Mouse (Mus musculus): Measurements from ENCODE around the gene Lmo2. TPM values are rescaled to one million over a fixed set of nuclear protein-coding genes. Genes with fewer than 3 reads are reported as not detected.

The Lmo2 gene
- polyA plus RNA-seq, 1 experiment: 281 TPM

DNA sequence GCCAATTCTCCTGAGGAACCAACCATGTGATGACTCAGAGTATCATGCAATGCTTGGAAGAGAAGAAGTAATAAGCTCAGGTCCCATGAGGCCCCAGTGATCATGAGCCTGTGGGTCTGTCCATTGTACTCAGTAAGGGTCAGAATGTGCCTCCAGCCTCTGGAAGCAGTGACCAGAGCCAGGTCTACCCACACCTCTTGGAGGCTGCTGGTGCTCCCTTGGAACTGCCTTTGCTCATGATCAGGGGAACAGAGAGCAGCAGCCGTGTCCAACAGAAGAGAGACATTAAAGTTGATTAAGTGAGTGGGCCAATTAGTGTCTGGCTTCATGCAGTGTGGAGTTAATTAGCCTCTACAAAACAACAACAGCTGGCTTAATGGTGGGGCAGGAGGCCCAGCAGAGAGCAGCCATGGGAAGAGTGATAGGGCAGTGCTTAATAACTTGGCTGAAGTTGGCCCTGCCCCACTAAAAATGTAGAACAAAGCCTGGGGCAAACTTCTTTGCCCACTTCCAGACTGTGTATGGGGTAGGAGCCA, 30.1 kb upstream of the Lmo2 start:
- H3K4me3 ChIP-seq (ENCODE audit: insufficient read depth, low read length): no peak overlapping the region
- H3K4me1 ChIP-seq (ENCODE audit: control insufficient read depth, insufficient read depth, low read length): peaks cover 14% of the 10 kb centered on the region
- TF ChIP-seq CTCF (IDR thresholded peaks at IDR 0.05; ENCODE audit: low read depth, low read length) (no peak), POLR2A (IDR thresholded peaks at IDR 0.05; ENCODE audit: borderline replicate concordance, low read depth, low read length) (no peak)
- H3K27ac ChIP-seq (ENCODE audit: insufficient read depth, low read depth, low read length): peak overlapping the region; percentile 39

DNA sequence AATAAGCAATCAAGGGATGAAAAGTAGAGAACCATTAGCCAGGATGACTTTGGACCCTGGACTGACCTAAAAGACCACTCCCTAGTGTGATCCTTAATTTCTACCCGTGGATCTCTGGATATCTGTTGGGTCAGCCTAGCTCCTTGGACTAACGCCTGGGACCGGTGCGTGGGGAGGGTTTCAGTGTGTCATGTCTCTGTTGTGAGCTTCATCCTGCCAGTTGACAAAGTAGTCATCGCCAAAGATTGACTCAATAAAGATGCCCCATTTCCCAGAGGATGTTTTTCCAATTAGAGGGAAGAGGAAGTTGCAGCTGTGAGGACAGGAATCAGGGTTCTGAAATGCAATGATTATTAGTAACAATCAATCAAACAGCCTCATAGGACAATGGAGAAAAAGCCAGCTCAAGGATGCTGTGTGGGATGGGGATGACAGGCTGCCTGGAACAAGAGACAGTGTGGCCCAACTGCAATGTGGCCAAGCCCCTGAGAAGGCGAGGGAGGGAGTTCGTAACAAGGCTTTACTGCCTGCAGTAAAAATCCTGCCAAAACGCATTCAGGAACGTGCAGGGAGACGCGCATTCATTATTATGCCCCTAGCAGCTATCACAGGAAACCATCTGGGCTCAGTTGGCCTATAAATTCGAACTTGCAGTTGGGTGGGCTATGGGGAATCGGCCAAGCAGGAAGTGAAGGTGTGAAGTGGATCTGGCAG, 27.3 kb upstream of the Lmo2 start:
- Histone ChIP-seq H3K4me1 (ENCODE audit: control insufficient read depth, insufficient read depth, low read length) (peaks cover 27% of the 10 kb centered on the region), H3K27ac (ENCODE audit: insufficient read depth, low read depth, low read length) (no peak overlapping the region), H3K4me3 (ENCODE audit: insufficient read depth, low read length) (no peak overlapping the region)
- TF ChIP-seq CTCF (IDR thresholded peaks at IDR 0.05; ENCODE audit: low read depth, low read length) (no peak), POLR2A (IDR thresholded peaks at IDR 0.05; ENCODE audit: borderline replicate concordance, low read depth, low read length) (no peak)

DNA sequence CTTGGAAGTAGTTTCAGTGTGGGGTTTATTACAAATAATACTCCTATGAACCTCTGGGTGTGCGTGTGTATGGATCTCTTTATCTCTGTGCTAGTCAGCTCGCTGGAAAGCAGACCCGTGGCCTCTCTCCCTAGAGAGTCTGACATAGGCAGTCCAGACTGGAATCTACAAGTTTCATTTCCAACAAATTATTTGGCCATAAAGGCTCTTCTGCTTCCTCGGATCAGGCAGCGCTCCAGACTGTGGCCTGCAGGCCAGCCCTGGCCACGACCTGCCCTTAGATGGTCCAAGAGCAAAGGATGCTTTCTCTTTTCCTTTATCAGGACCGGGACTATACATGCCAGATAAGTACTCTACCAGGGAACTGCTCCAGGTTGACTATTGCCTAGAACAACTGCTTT, 26.3 kb upstream of the Lmo2 start:
- H3K4me1 ChIP-seq (ENCODE audit: control insufficient read depth, insufficient read depth, low read length): peaks cover 28% of the 10 kb centered on the region
- no peak overlapping the region for H3K27ac ChIP-seq (ENCODE audit: insufficient read depth, low read depth, low read length)
- no peak overlapping the region for H3K4me3 ChIP-seq (ENCODE audit: insufficient read depth, low read length)
- no peak for TF ChIP-seq POLR2A (IDR thresholded peaks at IDR 0.05; ENCODE audit: borderline replicate concordance, low read depth, low read length)
- TF ChIP-seq CTCF (IDR thresholded peaks at IDR 0.05; ENCODE audit: low read depth, low read length): no peak

DNA sequence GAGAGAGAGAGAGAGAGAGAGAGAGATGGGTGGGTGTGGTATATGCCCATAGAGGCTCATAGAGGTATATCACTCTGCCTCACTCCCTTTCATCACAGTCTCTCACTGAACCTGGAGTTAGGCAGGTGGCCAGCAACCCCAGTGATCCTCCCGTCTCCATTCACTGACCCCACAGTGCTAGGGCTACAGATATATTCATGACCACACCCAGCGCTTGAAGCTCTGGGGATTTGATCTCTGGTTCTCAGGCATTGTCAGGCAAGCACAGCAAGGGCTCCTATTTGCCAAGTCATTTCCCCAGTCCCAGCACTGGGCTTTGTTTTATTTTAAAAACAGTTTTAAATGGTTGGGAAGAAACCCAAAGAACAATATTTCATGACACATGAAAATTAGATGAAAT, 25.8 kb upstream of the Lmo2 start:
- peaks cover 24% of the 10 kb centered on the region for H3K4me1 ChIP-seq (ENCODE audit: control insufficient read depth, insufficient read depth, low read length)
- H3K4me3 ChIP-seq (ENCODE audit: insufficient read depth, low read length): no peak overlapping the region

DNA sequence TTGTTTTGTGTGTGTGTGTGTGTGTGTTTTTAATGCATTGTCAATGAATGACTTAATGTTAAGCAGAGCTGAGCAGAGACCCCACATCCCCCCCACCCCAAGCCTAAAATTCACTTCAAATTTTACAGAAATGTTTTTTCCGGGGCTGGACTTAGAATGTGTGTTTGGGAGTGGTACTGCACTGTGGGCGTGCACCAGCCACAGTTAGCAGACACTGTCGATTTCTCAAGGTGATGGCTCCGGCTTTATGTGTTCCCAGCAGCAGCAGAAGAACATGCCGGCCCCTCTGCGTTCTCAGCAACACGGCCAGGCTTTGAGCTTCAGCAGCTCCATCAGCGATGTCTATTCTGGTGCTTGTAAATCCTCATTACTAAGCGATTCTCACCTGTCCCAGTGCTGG, 25.3 kb upstream of the Lmo2 start:
- TF ChIP-seq CTCF (IDR thresholded peaks at IDR 0.05; ENCODE audit: low read depth, low read length): no peak
- TF ChIP-seq POLR2A (IDR thresholded peaks at IDR 0.05; ENCODE audit: borderline replicate concordance, low read depth, low read length): no peak
- no peak overlapping the region for H3K27ac ChIP-seq (ENCODE audit: insufficient read depth, low read depth, low read length)
- H3K4me1 ChIP-seq (ENCODE audit: control insufficient read depth, insufficient read depth, low read length): peaks cover 19% of the 10 kb centered on the region
- no peak overlapping the region for H3K4me3 ChIP-seq (ENCODE audit: insufficient read depth, low read length)

More for the DNA sequence above, 25.8 kb upstream of the Lmo2 start:
- H3K27ac ChIP-seq (ENCODE audit: insufficient read depth, low read depth, low read length): no peak overlapping the region
- TF ChIP-seq POLR2A (IDR thresholded peaks at IDR 0.05; ENCODE audit: borderline replicate concordance, low read depth, low read length) (no peak), CTCF (IDR thresholded peaks at IDR 0.05; ENCODE audit: low read depth, low read length) (no peak)

DNA sequence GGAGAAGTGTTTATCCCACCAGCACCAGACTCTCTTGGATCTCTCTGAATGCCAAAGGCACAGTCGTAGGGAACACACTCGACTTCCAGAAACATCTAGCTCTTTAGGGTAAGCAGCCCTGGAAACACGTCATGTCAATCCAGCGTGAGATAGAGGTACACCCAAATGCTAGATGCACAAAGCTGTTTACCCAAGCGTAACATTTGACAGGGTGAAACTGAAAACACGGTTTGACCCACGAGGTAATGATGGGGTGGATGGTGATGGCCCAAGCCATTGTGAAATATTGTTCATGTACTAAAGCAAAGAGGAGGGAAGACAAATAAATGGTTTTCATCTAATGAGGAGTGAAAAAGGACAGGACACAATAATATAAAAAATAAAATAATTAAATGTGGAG, 23.5 kb upstream of the Lmo2 start:
- H3K27ac ChIP-seq (ENCODE audit: insufficient read depth, low read depth, low read length): peak overlapping the region; percentile 28; the same call in 1 of the 2 replicates
- H3K4me1 ChIP-seq (ENCODE audit: control insufficient read depth, insufficient read depth, low read length): peaks cover 14% of the 10 kb centered on the region
- no peak overlapping the region for H3K4me3 ChIP-seq (ENCODE audit: insufficient read depth, low read length)
- TF ChIP-seq CTCF (IDR thresholded peaks at IDR 0.05; ENCODE audit: low read depth, low read length) (no peak), POLR2A (IDR thresholded peaks at IDR 0.05; ENCODE audit: borderline replicate concordance, low read depth, low read length) (no peak)

DNA sequence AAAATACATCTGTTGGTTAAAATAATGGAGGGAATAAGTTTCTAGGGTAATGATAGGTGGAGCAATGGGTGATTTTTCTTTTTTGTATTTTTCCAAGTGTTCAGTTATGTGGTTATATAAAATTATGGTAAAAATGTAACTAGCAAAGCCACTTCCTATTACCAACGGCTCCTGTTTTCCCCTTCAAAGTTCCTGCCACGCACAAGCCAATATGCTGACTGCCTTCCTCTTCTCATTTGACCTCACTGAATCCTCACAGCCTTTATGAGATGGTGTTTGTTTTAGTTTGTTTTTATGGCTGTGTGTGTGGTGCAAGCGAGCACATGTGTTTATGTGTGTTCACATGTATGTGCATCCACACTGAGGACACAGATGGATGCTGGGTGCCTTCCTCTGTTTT, 23.1 kb upstream of the Lmo2 start:
- TF ChIP-seq POLR2A (IDR thresholded peaks at IDR 0.05; ENCODE audit: borderline replicate concordance, low read depth, low read length) (no peak), CTCF (IDR thresholded peaks at IDR 0.05; ENCODE audit: low read depth, low read length) (no peak)
- Histone ChIP-seq H3K4me1 (ENCODE audit: control insufficient read depth, insufficient read depth, low read length) (peaks cover 14% of the 10 kb centered on the region), H3K27ac (ENCODE audit: insufficient read depth, low read depth, low read length) (peak overlapping the region; percentile 59), H3K4me3 (ENCODE audit: insufficient read depth, low read length) (no peak overlapping the region)

DNA sequence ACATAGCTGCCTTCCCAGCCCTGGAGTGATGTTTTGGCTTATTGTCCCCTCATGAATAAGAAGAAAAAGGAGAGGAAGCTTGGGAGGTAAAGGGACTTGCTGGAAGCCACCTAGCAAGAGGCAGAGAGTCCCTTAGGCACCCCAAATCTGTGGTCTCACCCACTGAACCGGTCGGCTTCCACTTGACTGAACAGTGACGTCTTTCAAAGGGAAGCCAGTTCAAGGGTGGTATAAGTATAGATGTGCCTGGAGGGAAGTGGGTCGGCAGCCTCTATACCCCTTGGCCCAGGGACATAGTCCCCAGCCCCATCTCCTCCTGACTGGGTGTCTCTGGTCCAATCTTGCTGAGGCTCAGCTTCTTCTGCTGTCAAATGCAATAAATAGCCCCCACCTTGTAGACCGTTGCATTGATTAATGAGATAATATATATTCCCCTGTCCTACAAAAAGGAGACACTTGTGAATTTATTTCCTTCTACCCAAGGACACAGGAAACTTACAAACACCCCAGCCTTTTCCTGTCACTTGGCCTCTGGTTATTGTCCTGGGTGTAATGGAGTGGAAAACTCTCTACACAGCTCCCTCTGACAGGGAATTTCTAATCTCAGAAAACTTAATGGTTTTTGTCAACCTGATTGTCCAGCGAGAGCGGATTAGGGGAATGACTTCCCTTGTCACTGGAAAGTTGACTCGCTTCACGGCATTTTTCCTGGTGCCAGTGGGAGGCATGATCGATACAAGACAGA, 21.9 kb upstream of the Lmo2 start:
- Histone ChIP-seq H3K4me3 (ENCODE audit: insufficient read depth, low read length) (no peak overlapping the region), H3K4me1 (ENCODE audit: control insufficient read depth, insufficient read depth, low read length) (peaks cover 14% of the 10 kb centered on the region), H3K27ac (ENCODE audit: insufficient read depth, low read depth, low read length) (no peak overlapping the region)
- TF ChIP-seq POLR2A (IDR thresholded peaks at IDR 0.05; ENCODE audit: borderline replicate concordance, low read depth, low read length) (no peak), CTCF (IDR thresholded peaks at IDR 0.05; ENCODE audit: low read depth, low read length) (no peak)

DNA sequence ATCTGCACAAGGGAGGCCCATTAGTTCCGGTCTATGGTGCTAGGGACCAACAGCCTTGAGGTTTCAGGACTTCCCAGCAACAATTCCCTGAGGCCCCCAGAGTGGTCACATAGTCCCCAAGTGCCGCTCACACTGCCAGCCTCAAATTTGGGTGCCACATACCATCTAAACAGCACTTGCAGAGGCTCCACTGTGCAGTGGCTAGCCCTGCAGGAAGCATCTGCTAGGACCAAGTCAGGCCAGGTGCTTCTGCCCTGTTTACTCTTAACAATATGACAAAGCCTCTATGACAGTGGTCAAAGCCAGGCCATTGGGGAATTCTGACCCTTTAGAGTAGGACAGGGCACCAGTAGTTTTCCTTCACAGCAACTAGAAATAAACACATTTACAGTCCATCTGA, 21.1 kb upstream of the Lmo2 start:
- Histone ChIP-seq H3K4me3 (ENCODE audit: insufficient read depth, low read length) (no peak overlapping the region), H3K4me1 (ENCODE audit: control insufficient read depth, insufficient read depth, low read length) (peaks cover 14% of the 10 kb centered on the region), H3K27ac (ENCODE audit: insufficient read depth, low read depth, low read length) (no peak overlapping the region)
- TF ChIP-seq POLR2A (IDR thresholded peaks at IDR 0.05; ENCODE audit: borderline replicate concordance, low read depth, low read length) (no peak), CTCF (IDR thresholded peaks at IDR 0.05; ENCODE audit: low read depth, low read length) (no peak)

DNA sequence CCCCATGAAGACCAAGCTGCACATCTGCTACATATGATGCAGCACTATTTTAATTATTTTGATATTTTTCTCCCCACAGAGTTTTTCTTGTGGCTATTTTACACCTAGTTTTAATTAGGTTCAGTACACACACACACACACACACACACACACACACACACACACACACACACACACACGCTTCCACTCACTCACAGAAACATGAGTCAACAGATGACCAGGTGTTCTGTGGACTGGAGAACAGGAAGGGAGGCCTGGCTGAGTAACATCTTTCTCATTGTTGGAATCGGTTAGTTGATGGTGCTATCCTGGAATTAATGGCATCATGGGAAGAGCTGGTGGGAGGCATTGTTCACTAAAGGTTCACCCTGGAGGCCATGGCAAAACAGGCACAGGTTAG, 20.1 kb upstream of the Lmo2 start:
- H3K4me3 ChIP-seq (ENCODE audit: insufficient read depth, low read length): no peak overlapping the region
- no peak overlapping the region for H3K27ac ChIP-seq (ENCODE audit: insufficient read depth, low read depth, low read length)
- TF ChIP-seq CTCF (IDR thresholded peaks at IDR 0.05; ENCODE audit: low read depth, low read length) (no peak), POLR2A (IDR thresholded peaks at IDR 0.05; ENCODE audit: borderline replicate concordance, low read depth, low read length) (no peak)
- H3K4me1 ChIP-seq (ENCODE audit: control insufficient read depth, insufficient read depth, low read length): peaks cover 14% of the 10 kb centered on the region

All from bone marrow macrophage, adult 2 months (primary cell).